Mouse (Mus musculus): ENCODE measurements around the gene Gm9508. TPM values are rescaled to one million over a fixed set of nuclear protein-coding genes. Genes with fewer than 3 reads are reported as not detected.
"Not testable (repeated sequence)": the region's sequence is repeated elsewhere in the genome, so short reads cannot be mapped to it uniquely, and the experiment has no call there.

Gene Gm9508
- total RNA-seq (2014; rRNA removed): not detected in 2 replicates
- polyA plus RNA-seq (2015; fragmentation: Nextera tagmentation; extraction: Ambion mirVana): not detected in 2 replicates

DNA sequence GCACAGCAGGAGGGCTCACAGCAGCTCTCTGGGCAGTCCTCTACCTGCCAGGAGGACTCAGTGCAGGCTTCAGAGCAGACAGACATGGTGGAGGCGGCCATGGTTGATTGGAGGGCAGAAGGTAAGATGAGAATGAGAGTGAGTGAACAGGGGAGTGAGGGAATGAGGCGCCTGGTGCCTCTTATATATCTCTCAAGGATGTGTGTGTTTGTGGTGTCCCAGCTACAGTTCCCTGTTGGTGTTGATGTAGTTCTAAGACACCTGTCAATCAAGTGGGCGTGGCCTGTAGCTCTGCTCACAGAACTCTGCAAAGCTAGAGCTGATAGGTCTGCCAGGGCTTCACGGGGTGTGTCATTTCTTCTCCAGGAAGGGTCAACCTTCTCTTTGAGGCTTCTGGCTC lies at the start of gene Gm9508:
Gene Gm9508, minus strand, starts transcription at position 101 of the 400 bp plus-strand sequence.
- Histone ChIP-seq H3K4me3 (ENCODE audit: low read depth, low read length) (no peak within 1 kb of the TSS), H3K4me1 (ENCODE audit: insufficient read depth, low read length) (no peaks in the 10 kb centered on the region), H3K27ac (ENCODE audit: low read depth, low read length) (no peak within 1 kb of the TSS), H3K9me3 (ENCODE audit: low read length) (no peaks in the 10 kb centered on the region), H3K27me3 (ENCODE audit: insufficient read depth, low read length) (no peaks in the 10 kb centered on the region), H3K9ac (replicated peaks; ENCODE audit: low read length, poor library complexity, severe bottlenecking) (no peak within 1 kb of the TSS), H3K36me3 (ENCODE audit: insufficient read depth, low read length) (no peaks in the 10 kb centered on the region), H3K4me2 (ENCODE audit: low read depth, low read length, poor library complexity, severe bottlenecking) (no peak within 1 kb of the TSS)
- DNase-seq (ENCODE audit: low spot score) (no peak), ATAC-seq (ENCODE audit: low FRiP score) (no peak)
- TF ChIP-seq CTCF (IDR thresholded peaks at IDR 0.05): no peak
- 39% methylated on average over 4 of the region's 4 CpGs for WGBS

DNA sequence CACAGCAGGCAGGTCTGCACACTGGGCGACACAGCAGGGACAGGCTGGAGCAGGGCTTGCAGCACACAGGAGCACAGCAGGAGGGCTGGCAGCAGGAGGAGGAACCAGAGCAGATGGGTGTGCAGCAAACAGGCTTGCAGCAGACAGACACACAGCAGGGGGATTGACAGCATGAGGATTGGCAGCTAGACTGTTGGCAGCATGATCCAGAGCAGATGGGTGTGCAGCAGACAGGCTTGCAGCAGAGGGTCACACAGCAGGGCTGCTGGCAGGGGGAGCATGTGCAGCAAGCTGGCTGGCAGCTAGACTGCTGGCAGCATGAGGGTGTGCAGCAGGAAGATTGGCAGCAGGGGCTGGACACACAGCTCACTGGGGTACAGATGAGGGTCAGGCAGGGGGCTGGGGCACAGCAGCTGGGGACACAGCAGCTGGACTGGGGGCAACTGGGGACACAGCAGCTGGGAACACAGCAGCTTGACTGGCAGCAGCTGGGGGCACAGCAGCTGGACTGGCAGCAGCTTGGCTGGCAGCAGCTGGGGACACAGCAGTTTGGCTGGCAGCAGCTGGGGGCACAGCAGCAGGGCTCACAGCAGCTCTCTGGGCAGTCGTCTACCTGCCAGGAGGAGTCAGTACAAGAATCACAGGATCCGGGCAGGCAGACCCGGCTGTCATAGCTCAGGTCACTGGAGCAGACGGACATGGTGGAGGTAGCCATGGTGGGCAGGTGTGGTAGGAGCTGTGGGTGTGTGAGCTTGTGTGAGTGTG lies 45.1 kb upstream of the Gm9508 start, which contains the start of gene Gm18596:
Gene Gm18596, minus strand, starts transcription at position 715 of the 765 bp plus-strand sequence.
- not testable (repeated sequence) for H3K4me2 ChIP-seq (ENCODE audit: low read depth, low read length, poor library complexity, severe bottlenecking); DNase-seq (ENCODE audit: low spot score); H3K4me1 ChIP-seq (ENCODE audit: insufficient read depth, low read length); H3K9ac ChIP-seq (replicated peaks; ENCODE audit: low read length, poor library complexity, severe bottlenecking); H3K9me3 ChIP-seq (ENCODE audit: low read length); H3K4me3 ChIP-seq (ENCODE audit: low read depth, low read length); H3K36me3 ChIP-seq (ENCODE audit: insufficient read depth, low read length); ATAC-seq (ENCODE audit: low FRiP score); H3K27me3 ChIP-seq (ENCODE audit: insufficient read depth, low read length); H3K27ac ChIP-seq (ENCODE audit: low read depth, low read length)
- WGBS: 55% methylated on average over 4 of the region's 5 CpGs

DNA sequence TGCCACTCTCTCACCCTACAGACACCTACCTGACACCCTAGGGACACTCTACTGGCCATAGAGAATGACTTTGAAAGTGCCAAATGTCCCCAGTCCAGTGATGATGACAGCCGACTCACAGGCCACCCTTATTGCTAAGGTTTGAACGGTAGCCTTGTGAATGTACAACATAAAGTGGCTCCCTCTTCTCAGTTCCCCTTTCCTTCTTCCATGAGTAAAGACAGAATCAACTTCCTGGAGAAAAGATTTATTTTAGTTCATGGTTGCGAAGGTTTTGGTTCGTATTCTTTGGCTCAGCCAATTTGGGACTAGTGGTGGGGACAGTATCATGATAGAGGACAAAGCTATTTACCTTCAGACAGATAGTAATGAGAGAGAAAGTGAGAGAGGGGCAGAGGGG lies 41.9 kb upstream of the Gm9508 start:
- DNase-seq (ENCODE audit: low spot score) (no peak), ATAC-seq (ENCODE audit: low FRiP score) (no peak)
- no peak for TF ChIP-seq CTCF (IDR thresholded peaks at IDR 0.05)
- no peak overlapping the region for H3K9ac ChIP-seq (replicated peaks; ENCODE audit: low read length, poor library complexity, severe bottlenecking)
- no peak overlapping the region for H3K4me3 ChIP-seq (ENCODE audit: low read depth, low read length)
- H3K4me2 ChIP-seq (ENCODE audit: low read depth, low read length, poor library complexity, severe bottlenecking): no peak overlapping the region
- WGBS: 93% methylated on average over 4 of the region's 4 CpGs
- H3K9me3 ChIP-seq (ENCODE audit: low read length): no peaks in the 10 kb centered on the region
- H3K27me3 ChIP-seq (ENCODE audit: insufficient read depth, low read length): no peaks in the 10 kb centered on the region
- no peaks in the 10 kb centered on the region for H3K36me3 ChIP-seq (ENCODE audit: insufficient read depth, low read length)
- no peak overlapping the region for H3K27ac ChIP-seq (ENCODE audit: low read depth, low read length)
- H3K4me1 ChIP-seq (ENCODE audit: insufficient read depth, low read length): no peaks in the 10 kb centered on the region

DNA sequence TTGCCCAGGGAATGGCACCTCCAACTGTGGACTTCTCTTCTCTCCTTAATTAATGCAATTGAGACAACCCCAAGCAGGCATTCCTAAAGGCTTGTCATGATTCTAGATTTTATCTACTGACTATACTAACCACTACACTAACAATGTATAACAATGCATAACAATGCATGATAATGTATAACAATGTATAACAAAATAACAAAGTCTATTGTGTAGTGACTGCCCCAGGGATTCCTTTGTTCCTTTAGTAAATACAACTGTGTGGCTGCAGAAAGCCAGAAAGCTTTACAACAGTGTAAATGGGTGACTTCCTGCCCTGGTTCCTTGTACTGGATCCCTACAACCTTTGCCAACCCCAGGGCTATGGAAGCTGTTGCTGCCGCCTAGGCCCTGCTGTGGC lies 38.9 kb upstream of the Gm9508 start:
- no peaks in the 10 kb centered on the region for H3K27me3 ChIP-seq (ENCODE audit: insufficient read depth, low read length)
- DNase-seq (ENCODE audit: low spot score) (no peak), ATAC-seq (ENCODE audit: low FRiP score) (no peak)
- no peaks in the 10 kb centered on the region for H3K36me3 ChIP-seq (ENCODE audit: insufficient read depth, low read length)
- TF ChIP-seq CTCF (IDR thresholded peaks at IDR 0.05): no peak
- no peak overlapping the region for H3K9ac ChIP-seq (replicated peaks; ENCODE audit: low read length, poor library complexity, severe bottlenecking)
- no peak overlapping the region for H3K4me3 ChIP-seq (ENCODE audit: low read depth, low read length)
- no peak overlapping the region for H3K4me2 ChIP-seq (ENCODE audit: low read depth, low read length, poor library complexity, severe bottlenecking)
- WGBS: 93% methylated on average over 1 of the region's 1 CpGs
- no peaks in the 10 kb centered on the region for H3K4me1 ChIP-seq (ENCODE audit: insufficient read depth, low read length)
- no peak overlapping the region for H3K27ac ChIP-seq (ENCODE audit: low read depth, low read length)
- no peaks in the 10 kb centered on the region for H3K9me3 ChIP-seq (ENCODE audit: low read length)

DNA sequence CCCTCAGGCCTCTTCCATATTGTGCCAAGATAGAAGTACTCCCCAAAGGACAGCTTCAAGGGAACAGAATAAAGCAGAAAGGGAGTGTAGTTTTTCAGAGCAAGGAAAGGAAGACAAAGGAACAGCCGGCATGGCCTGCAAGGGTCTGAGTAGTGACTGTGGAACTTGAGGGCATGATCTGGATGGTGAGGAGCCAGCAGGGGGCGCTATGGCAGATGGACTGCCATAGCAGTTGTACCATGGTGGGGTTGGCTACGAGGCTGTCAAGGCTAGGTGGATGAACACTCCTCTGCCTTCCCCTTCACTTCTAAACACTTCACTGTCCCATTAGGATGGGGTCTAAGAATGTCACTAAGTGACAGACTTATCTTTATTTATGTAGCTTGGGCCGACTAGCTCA lies 32.2 kb upstream of the Gm9508 start:
- no peak for DNase-seq (ENCODE audit: low spot score)
- no peaks in the 10 kb centered on the region for H3K36me3 ChIP-seq (ENCODE audit: insufficient read depth, low read length)
- H3K9me3 ChIP-seq (ENCODE audit: low read length): no peaks in the 10 kb centered on the region
- no peak overlapping the region for H3K9ac ChIP-seq (replicated peaks; ENCODE audit: low read length, poor library complexity, severe bottlenecking)
- 57% methylated on average over 4 of the region's 4 CpGs for WGBS
- no peaks in the 10 kb centered on the region for H3K4me1 ChIP-seq (ENCODE audit: insufficient read depth, low read length)
- no peak overlapping the region for H3K27ac ChIP-seq (ENCODE audit: low read depth, low read length)
- H3K27me3 ChIP-seq (ENCODE audit: insufficient read depth, low read length): no peaks in the 10 kb centered on the region
- peak; percentile 46 for TF ChIP-seq CTCF (IDR thresholded peaks at IDR 0.05)
- H3K4me2 ChIP-seq (ENCODE audit: low read depth, low read length, poor library complexity, severe bottlenecking): no peak overlapping the region
- no peak for ATAC-seq (ENCODE audit: low FRiP score)
- no peak overlapping the region for H3K4me3 ChIP-seq (ENCODE audit: low read depth, low read length)

DNA sequence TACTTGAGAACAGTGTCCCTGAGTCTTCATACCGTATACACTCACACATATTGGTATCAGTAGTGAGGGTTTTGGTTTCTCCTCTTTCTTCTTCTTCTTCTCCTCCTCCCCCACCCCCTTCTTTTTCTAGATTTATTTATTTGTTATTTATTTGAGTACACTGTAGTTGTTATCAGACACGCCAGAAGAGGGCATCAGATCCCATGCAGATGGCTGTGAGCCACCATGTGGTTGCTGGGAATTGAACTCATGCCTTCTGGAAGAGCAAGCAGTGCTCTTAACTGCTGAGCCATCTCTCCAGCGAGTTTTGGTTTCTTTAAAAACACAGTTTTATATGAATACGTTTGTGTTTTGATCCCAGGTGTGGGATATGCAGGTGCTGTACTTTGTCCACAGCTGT lies 31.2 kb upstream of the Gm9508 start:
- DNase-seq (ENCODE audit: low spot score) (no peak), ATAC-seq (ENCODE audit: low FRiP score) (no peak)
- TF ChIP-seq CTCF (IDR thresholded peaks at IDR 0.05): peak; percentile 41
- Histone ChIP-seq H3K27me3 (ENCODE audit: insufficient read depth, low read length) (no peaks in the 10 kb centered on the region), H3K27ac (ENCODE audit: low read depth, low read length) (no peak overlapping the region), H3K36me3 (ENCODE audit: insufficient read depth, low read length) (no peaks in the 10 kb centered on the region), H3K4me3 (ENCODE audit: low read depth, low read length) (no peak overlapping the region), H3K4me2 (ENCODE audit: low read depth, low read length, poor library complexity, severe bottlenecking) (no peak overlapping the region), H3K9me3 (ENCODE audit: low read length) (no peaks in the 10 kb centered on the region), H3K9ac (replicated peaks; ENCODE audit: low read length, poor library complexity, severe bottlenecking) (no peak overlapping the region), H3K4me1 (ENCODE audit: insufficient read depth, low read length) (no peaks in the 10 kb centered on the region)
- 71% methylated on average over 4 of the region's 4 CpGs for WGBS
